Mouse (Mus musculus) v-Abl transformed pro-B cells (cell line): ENCODE measurements around the gene Cfap43.

ENCODE experiments used
- in situ Hi-C, 2 experiments: fragments of 400-800 bp; cut with MboI; formaldehyde crosslinking; loops; one replicate each; pipeline ENCODE4 v1.15.1; 2025; ENCODE audit not compliant: unreplicated experiment in 2 of 2

Cfap43 gene

GRCm38 (mm10) chr19:47731931-47732330, 187.2 kb downstream of the Cfap43 start:
- in situ Hi-C loops: loop anchor here (10.0 to 25.0 kb wide), 3 partner anchors 197 to 213 kb away; partner anchors contain the start of genes Cfap58 (in 1 of the 2) and Stn1 (in 1 of the 2)

DNA sequence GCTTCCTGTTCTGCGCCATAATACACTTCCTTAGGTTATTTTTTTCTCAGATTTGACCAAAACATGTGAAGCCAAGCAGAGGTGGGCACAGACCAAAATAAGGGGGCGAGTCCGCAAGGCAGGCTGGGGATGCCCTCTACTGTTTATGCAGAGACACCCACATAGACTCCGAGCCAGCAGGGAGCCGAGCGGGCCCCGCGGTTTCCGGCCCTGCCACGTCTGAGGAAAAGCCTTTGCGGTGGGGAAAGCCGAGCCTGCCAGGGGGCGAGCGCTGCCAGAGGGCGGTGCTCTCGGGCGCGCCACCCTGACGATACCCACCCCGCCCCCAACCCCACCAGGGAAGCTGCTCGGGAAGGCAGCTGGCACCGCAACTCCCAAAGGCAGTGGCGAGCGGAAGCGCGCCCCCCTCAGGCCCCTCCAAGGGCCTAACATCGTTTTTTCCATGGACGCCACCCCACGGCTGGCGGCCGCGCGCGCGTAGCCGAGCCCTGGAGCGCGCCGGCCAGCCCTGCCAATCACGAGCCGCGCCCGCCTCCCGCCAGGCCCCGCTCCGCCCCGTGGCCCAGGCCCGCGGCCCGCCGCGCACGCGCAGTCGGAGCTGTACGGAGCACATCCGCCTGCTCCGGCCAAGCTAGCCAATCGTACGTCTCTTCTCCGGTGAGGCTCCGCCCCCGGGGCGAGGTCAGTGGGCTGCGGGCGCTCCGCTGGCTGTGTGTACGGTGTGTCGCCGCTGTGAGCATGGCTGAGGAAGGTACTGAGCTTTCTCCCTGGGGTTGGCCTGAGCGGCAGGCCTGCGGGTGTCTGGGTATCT, 187.8 kb downstream of the Cfap43 start, which contains the start of gene Sfr1:
Gene Sfr1 (plus strand): TSS at position 612 of the 811 bp plus-strand sequence.
- in situ Hi-C loops: loop anchor here (10.0 to 25.0 kb wide), 3 partner anchors 196 to 214 kb away; partner anchors contain the start of genes Cfap58 (in 1 of the 2) and Stn1 (in 1 of the 2)

- in situ Hi-C loops: loop anchor here (10.0 to 25.0 kb wide), 3 partner anchors 196 to 214 kb away; partner anchors contain the start of genes Cfap58 (in 1 of the 2) and Stn1 (in 1 of the 2)
Measured at GRCm38 (mm10) chr19:47730691-47731070, 188.4 kb downstream of the Cfap43 start.

DNA sequence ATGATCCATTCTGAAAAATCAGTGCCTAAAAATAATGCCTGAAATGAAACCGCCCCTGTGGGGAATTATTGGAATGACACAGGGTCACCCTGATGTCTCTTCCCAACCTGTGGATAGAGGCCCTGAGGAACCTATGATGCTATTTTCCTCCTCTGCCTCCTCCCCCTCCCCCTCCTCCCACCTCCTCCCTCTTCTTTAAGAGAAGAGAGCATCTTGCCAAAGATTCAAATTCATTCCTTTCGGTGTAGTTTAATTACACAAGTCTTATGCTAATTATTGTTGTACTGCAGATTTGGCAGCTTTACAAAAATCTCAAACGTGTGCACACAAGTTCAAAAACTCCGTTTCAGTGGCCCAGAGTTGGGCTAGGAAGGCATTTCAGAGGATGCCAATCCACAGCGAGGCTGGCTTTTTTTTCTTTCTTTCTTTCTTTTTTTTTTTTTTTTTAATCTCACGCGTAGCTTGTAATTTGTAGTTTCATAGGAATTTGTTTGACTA, 193.4 kb downstream of the Cfap43 start:
- in situ Hi-C loops: loop anchor here (5.0 to 25.0 kb wide), 2 partner anchors 212 to 213 kb away; partner anchors contain the start of gene Cfap58 (in 1 of the 2)

DNA sequence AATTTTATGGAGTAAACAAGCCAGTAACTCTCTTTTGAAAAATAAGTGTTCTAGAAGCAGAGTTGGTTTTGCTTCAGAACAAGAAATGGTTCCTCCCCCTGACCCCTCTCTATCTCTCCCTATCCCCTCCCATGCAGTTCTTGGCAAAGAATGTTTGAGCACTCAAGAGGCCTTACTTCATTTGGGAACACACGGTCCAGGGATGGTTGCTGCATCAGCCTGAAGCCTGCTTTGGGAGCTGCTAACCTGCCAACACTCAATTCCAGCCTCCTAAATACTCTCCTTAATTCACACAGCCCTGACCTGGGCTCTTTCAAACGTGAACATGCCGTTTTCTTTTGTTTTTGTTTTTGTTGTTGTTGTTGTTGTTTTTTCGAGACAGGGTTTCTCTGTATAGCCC, 194.2 kb downstream of the Cfap43 start:
- in situ Hi-C loops: loop anchor here (5.0 to 25.0 kb wide), 3 partner anchors 53 to 213 kb away; partner anchors contain the start of gene Cfap58 (in 1 of the 2)

DNA sequence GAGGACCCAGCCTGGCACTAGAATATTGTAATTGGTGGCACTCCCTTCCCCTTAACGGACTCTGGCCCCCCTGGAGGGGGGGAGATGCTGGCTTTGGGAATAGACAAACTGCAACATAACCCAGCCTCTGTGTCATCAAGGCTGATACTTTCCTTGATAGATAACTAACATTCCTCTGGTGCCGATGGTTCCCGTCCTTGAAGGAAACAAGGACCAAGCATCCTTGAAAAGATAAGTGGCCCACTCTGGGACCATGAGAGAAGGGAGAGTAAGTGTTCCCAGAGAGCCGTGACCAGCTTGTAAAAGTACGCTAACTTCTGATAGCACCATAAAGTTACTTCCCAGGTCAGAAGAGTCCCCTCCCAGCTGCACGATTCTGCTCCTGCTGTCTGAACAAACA, 196.6 kb downstream of the Cfap43 start:
- in situ Hi-C loops: loop anchor here in 1 of 2 experiments (5.0 kb wide), 1 partner anchor 50 kb away; no protein-coding TSS in a partner anchor

- in situ Hi-C loops: no loop called here
Measured at GRCm38 (mm10) chr19:47719147-47719546, 199.9 kb downstream of the Cfap43 start.

DNA sequence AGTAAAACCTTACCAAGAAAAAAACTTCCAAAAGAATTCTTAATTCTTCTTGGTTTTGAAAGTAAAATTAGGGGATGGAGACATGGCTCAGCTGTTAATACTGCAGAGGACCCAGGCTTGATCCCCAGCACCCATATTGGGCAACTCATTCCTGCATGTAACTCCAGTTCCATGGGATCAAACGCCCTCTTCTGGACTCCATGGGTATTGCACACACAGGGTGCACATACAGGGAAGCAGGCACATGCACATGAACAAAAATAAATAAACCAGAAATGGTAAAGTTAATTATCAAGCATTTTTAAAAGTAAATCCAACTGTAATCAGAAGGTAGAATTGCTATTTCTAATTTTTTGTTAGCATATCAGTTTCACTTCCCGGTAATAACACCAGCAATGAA, 202.9 kb downstream of the Cfap43 start:
- in situ Hi-C loops: no loop called here

DNA sequence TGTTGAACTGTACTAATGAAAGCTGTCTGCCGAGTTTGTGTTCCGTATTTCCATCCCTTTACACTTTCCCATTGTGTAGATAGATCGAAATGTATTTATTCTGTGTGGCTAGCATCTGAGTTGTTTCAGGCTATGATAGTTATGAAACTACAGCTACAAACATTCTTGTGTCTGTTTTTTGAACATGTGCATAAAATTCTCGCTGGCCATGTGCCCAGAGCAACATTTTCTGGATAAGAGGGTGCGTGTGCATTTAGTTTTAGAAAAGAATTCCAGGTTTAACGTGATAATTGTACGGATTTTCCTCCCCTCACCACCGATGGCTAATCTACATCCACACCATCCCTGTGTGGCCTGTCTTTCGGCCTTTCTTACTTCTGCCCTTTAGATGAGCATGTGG, 205.6 kb downstream of the Cfap43 start:
- in situ Hi-C loops: no loop called here

GRCm38 (mm10) chr19:47710376-47710775, 208.7 kb downstream of the Cfap43 start:
- in situ Hi-C loops: no loop called here

DNA sequence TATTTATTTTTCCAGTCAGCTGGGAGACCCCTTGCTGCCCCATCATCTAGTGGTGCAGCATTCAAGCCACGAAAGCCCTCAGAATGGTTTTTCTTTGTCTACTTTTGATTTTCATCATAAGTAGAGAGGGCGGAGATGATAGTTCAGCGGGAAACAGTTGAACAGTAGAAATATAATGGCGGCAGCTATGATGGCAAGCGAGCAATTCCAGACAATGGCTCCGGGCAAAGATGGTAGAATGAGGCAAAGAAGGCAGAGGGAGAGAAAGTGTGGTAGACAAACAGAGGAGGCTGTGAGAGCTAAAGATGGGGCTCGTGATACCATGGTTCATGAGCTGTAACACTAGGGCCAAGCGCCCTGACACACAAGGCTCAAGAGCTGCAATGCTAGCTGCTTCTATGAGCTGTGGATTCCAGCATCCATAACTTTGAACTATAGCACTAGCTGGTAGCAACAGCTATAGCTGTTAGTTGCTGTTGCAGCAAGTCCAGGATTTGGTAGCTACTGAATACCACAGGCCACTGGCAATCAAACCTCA, 213.2 kb downstream of the Cfap43 start:
- in situ Hi-C loops: no loop called here

DNA sequence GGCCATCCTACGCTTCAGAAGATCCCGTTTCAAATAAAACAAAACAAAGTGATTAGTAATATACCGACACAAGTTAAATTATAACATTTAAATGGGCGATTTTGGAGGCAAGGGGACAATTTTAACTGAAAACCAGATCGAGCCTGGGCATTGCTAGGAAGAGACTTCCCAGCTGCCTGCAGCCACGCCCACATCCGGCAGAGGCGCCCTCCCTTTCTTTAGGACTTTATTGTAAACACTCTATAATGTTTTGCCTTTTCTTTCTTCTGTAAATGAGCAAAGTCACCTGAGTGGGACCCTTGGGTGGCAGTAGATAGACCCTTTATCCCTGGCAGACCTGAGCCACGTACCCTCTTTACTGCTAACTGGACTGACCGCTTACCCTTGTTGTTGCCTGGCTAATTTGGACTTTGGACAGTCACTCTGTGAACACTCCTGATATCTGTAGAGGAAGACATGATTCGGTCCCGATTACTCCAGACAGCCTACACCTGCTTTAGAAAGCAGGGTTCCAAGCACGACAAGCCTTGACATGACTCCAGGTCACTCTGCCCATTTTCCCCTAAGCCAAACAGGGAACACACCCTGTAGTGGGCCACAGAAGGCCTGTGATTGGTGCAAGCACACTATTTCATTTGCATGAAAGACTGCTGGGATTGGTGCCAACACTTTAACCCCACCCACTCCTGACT, 213.9 kb downstream of the Cfap43 start:
- in situ Hi-C loops: no loop called here

DNA sequence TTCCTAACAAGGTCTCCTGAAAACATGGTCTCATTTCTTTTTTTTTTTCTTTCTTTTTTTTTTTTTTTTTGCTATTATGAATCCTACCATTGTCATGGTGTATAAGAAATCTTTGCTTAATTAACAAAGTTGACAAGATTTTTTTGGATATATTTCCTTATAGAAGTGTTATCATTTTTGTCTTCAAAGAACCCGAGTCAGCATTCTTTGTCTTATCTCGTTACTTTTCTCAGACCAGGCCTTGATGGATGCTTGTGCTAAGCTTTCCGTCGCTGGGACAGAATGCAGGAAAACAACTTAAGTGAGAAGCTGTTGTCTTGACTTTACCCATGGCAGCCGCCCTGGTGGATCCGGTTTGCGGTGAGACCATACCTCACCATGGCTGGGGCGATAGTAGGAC, 218.6 kb downstream of the Cfap43 start:
- in situ Hi-C loops: no loop called here

- in situ Hi-C loops: no loop called here
Measured at GRCm38 (mm10) chr19:47699743-47700142, 219.3 kb downstream of the Cfap43 start.

- in situ Hi-C loops: no loop called here
Measured at GRCm38 (mm10) chr19:47698266-47698665, 220.8 kb downstream of the Cfap43 start.

GRCm38 (mm10) chr19:47697067-47697466, 222.0 kb downstream of the Cfap43 start:
- in situ Hi-C loops: no loop called here

DNA sequence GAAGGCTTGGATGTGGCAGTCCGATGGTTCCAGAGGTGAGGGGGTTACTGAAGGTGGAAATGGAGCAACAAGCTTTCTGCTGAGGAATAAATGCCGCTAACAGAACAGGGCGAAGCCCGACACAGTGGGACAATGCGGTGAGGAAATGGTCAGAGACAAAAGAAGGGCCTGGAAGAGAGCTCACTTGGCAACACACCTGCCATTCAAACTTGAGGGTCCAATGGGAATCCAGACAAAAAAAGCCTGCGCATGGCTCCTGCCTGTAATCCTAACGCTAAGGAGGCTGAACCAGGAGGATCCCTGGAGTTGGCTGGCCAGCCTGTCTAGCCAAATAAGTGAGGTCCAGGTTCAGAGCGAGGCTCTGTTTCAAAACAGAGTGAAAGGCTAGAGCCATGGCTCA, 222.7 kb downstream of the Cfap43 start:
- in situ Hi-C loops: no loop called here

DNA sequence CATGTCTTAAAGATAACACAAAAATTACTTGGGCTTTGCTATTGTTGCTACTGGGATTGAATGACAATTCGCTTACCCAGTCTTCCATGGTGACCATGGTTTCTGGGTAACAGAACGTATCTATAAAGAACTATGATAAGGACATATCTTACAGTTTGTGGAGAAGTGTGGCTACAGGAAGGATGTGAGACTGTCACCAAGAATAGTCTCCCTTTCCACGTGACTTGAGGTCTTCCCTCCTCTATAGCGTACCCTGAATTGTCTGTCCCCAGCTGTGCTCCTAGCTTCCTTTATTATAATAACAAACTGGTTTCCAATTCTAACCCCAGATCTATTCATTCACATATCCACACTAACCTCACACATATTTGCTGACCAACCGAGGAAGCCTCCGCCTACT, 223.4 kb downstream of the Cfap43 start:
- in situ Hi-C loops: no loop called here

DNA sequence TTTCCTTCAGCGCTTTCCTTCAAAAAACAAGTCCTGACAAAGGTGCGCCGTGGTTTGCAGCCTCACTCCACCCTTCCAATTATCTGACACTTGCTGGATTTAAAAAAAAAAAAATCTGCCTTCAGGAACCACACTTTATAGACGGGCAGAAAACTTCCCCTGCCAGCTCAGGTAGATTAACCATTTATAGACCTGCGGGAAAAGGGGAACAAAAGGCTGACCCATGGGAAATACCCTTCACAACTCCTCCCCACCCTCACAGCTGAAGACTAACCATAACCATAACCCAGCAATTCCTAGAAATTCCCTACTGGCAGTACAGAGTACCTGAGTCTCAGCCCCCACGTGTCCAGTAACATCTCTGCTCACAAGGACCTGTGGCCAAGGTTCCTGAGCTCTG, 227.1 kb downstream of the Cfap43 start, which contains the start of gene Col17a1:
Gene Col17a1 (minus strand): TSS at position 101 of the 400 bp plus-strand sequence.
- in situ Hi-C loops: no loop called here

DNA sequence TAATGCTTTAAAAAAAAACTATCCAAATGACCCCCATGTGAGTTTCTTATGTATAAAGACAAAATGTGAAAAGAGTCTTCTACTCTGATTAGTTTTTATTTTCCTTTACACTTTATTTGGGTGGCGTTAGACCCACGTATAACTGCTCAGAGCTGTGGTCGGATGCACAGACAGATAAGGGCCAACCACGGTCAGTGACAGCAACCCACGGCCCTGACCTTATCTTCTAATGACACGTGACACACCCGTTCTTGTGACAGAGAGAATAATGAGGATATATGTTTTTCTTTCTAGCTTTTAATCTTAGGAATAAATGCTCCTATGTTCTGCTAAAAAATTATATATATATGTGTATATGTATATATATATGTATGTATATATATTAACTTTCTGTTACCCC, 229.5 kb downstream of the Cfap43 start:
- in situ Hi-C loops: no loop called here
